Mouse (Mus musculus) thymus, postnatal 36 days (tissue): ENCODE results near the gene Abraxas1.

ENCODE experiments used
- DNase-seq, 2 experiments: peaks; one replicate each; pipeline ENCODE4 v3.0.0; 2022; ENCODE audit warnings: mixed read lengths in 2 of 2

Gene Abraxas1

GRCm38 (mm10) chr5:100821375-100821774 is 610 bp upstream of the Abraxas1 start:
- no peak for DNase-seq

- no peak for DNase-seq
Measured at GRCm38 (mm10) chr5:100819568-100820480, 941 bp downstream of the Abraxas1 start.

DNA sequence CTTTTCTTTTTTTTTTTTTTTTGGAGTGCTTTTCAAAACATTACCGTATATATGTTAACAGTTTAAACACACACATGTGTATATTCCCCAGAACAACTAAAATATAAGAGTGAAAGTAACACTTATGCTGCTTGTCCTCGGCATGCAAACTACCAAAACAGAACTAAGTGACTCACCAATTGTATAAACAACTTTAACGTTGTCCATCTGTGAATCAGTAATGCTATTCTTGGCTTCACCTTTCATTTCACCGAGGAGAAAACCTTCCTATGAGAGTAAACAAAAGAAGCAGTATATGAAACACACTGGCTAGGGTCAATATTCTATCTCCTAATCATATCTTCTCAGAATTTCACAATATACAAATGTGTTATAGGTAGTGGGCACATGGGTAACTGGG is 2.4 kb downstream of the Abraxas1 start:
- no peak for DNase-seq

GRCm38 (mm10) chr5:100798165-100798860 is 22.5 kb downstream of the Abraxas1 start, which contains the start of the genes Helq and Mrps18c:
Helq (minus strand) TSS chr5:100798598.
Mrps18c (plus strand) TSS chr5:100798627.
- peak; percentile 89 to 92 for DNase-seq

DNA sequence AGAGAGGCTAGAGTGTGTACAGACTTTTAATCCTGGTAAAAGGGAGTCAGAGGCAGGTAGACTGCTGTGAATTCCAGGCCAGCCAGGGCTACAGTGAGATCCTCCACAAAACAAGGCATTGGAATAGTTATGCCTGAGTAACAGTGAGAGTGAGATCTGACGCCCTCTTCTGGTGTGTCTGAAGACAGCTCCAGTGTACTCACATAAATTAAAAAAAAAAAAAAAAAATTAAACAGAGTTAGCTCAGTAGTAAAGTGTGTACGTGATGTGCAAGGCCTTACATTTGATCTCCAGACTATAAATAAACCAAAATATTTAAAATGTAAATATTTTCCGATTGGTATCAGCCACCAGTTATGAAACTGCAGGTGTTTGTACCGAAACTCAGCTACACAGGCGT is 26.7 kb downstream of the Abraxas1 start:
- no peak for DNase-seq

DNA sequence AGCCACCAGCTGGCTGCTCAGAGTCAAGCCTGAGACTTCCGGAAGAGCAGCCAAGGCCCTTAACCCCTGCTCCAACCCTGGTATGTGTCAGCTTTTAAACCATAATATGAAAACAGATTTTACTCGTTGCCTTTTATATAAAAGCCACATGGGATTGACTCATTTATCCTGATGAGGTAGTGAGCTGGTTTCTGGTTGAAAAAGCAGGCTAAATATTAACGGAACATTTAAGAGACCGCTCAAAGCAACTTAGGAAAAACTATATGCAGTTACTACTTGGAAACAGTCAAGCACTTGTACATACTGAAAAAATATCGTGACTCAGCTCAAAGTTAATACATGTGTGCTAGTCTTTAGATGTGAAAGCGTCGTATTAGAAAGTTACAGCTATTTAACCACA is 28.5 kb downstream of the Abraxas1 start:
- DNase-seq = no peak

GRCm38 (mm10) chr5:100787527-100787926 is 33.2 kb downstream of the Abraxas1 start:
- DNase-seq = no peak

GRCm38 (mm10) chr5:100779002-100779401 is 41.8 kb downstream of the Abraxas1 start:
- no peak for DNase-seq

DNA sequence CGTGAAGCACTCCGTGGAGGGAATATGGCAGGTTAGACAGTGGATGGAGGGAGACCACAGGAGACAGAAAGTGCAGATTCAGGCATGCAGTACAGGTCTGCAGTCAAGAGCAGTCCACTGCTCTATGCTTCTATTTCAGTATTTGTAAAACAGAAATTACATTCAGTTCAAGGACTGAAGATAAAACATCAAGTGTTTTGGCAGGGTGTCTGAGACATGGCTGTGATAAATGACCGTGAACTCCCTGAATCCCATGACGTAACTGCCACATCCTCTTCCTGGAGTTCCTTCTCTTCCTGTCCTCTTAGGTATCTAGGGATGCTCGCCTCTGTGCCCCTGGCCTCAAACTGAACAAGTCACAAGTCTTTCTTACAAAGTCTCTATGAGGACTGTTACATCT is 43.9 kb downstream of the Abraxas1 start:
- no peak for DNase-seq

DNA sequence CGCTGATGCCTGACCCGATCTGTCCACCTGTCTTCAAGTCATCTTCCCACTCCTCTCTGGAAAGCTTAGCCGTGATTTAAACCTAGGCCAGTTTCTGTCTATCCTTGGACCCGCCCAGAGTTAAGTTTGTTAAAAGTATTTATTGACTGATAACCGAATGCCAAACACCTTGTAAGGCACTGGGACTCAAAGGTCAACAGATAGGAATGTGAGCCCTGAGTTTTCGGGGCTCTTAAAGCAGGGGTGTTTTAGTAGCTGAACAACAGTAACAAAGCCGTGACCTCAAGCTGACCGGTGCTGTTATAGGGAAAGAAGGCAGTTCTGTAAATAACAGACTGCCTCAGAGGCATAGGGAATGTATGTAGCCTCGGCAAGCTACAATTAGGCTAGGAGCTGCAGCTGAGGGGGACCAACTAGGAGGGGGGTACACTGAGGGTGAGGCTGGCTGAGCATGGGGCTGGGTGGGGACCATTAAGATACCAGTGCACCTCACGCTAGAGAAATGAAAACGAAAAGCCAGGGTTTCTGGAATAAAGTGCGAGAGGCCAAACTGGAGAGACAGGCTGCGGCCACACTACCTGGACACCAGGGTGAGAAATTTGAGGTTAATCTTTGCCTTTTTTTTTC is 44.9 kb downstream of the Abraxas1 start:
- no peak for DNase-seq

DNA sequence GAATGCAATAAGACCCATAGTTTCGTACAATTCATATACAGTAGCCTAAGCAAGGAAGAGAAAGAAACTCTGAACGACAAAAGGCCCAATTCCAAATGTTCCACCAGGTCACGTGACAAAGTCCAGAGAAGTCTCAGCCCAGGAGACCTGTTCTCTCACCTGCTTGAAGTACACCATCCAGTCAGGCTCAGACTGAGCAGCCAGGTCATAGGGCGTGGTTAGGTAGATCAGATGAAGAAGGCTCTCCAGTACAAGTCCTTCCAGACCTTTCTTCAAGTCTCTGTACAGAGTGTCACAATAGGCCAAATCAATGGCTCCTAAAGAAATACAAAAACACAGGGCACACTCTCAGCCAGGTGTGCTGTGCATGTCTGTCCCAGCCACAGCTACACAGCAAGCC is 49.2 kb downstream of the Abraxas1 start:
- DNase-seq = no peak

DNA sequence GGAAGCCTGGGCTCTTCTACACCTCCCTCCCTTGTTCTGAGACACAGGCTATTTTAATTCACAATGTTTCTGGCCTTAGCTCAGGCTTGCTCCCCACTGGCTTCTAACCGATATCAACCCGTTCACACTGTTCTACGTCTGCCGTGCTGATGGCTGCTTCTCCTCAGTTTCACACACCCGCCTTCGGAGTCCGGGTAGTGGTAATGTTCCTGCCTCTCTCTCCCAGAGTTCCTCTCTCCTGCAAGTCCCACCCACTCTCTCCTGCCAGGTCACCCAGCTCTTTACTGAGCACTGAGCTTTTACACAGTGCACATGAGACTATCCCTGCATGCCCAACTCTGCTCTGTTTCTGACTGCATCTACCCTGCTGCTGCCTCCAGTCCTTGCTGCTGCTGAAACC is 54.7 kb downstream of the Abraxas1 start:
- DNase-seq = no peak

- no peak for DNase-seq
Measured at GRCm38 (mm10) chr5:100761736-100762135, 59.0 kb downstream of the Abraxas1 start.

DNA sequence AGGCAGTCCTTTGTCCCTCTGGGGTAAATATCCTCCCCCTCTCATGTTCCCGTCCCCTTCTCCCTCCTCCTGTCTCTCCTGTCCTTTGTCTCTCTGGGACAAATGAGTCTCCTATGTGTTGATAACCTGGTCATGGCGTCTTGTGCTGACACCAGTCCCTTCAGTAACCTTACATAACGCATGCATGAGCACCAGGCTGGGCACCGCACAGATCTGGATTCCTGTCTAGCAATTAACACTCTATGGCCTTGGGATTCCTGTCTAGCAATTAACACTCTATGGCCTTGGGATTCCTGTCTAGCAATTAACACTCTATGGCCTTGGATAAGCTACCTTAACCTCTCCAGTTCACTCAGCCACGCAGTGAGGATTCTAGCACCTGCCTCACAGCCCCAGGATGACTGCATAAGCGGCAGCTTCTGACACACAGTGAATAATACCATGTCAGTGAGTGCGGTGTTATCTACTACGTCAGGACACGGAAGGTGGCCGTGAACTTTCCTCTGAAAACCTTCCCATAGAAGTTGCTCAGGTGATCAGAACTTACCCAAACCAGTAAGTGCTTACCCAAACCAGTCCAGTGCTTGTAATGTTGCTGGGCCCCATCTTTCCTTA is 60.6 kb downstream of the Abraxas1 start:
- no peak for DNase-seq

DNA sequence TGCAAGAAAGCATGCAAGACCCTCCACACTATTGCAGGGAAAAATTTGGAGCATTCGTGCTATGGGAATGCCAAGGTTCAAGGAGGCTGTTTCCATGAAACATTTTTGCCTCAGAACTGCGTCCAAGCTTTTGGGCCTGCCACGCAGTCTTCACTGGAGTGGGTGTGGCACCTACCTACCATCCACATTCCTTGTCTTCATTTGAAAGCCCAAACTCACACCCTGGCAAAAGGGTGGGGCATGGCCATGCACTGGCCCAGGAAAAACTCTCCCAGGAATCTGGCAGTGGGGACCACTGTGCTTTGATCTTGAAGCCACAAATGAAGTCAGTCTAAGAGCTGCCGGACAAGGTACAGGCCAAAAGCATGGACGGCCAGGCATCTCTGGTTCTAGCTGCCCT is 62.6 kb downstream of the Abraxas1 start:
- no peak for DNase-seq
